Mouse (Mus musculus): ENCODE results near the gene Fam217a. TPM values are rescaled to one million over a fixed set of nuclear protein-coding genes. Genes with fewer than 3 reads are reported as not detected.
A peak's percentile ranks its signal among the peaks of the same experiment; 100 is the strongest.

Gene Fam217a
- polyA plus RNA-seq, 1 experiment from 2014 or later = 0.59 TPM

DNA sequence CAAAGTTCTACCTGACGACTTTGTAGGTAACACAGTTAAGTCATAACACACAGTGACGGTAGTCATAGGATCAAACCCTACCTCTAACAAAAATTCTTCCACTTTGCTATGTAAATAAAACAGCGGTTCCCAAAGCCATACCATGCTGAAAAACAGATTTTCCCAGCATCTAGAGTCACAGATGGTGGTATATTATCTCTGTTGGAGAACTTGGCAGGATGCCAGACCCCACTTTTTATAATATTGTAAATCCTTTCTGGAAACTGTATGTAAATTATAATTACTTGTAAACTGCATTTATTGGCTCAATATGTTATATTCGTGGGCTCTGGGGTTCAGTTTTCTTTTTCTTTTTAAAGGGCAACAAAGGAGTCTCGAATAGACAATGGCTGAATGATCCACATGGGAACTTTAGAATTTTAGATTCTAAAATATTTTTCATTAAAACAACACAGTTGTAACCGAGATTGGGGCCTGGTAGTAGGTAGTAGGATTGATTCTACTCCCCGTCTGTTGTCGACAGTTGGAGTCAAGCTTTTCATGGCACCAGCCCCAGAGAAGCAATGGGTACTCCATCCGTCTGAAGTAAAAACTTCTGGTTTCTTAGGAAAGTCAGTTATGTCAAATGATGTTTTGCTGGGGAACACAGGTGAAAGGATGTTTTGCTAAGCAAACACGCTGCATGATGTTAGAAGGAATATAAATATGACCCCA, 11.0 kb upstream of the Fam217a start:
- Histone ChIP-seq H3K36me3 (ENCODE audit: control insufficient read depth, insufficient read depth) (no peaks in the 10 kb centered on the region; the same call in 1 of the 2 replicates), H3K27ac (ENCODE audit: low read depth, low read length) (no peak overlapping the region), H3K4me2 (replicated peaks; ENCODE audit: low read depth) (no peak overlapping the region), H3K9ac (ENCODE audit: low read depth, low read length) (no peak overlapping the region), H3K27me3 (replicated peaks; ENCODE audit: control insufficient read depth, insufficient read depth, low read length) (no peaks in the 10 kb centered on the region), H3K4me1 (replicated peaks; ENCODE audit: control insufficient read depth, insufficient read depth, low read length) (no peaks in the 10 kb centered on the region), H3K9me3 (ENCODE audit: control insufficient read depth) (no peaks in the 10 kb centered on the region), H3K4me3 (ENCODE audit: low read depth, low read length) (no peak overlapping the region)
- no peak for ATAC-seq
- no peak for TF ChIP-seq CTCF (IDR thresholded peaks at IDR 0.05; ENCODE audit: low read depth)
- 64% methylated on average over 10 of the region's 10 CpGs for WGBS

DNA sequence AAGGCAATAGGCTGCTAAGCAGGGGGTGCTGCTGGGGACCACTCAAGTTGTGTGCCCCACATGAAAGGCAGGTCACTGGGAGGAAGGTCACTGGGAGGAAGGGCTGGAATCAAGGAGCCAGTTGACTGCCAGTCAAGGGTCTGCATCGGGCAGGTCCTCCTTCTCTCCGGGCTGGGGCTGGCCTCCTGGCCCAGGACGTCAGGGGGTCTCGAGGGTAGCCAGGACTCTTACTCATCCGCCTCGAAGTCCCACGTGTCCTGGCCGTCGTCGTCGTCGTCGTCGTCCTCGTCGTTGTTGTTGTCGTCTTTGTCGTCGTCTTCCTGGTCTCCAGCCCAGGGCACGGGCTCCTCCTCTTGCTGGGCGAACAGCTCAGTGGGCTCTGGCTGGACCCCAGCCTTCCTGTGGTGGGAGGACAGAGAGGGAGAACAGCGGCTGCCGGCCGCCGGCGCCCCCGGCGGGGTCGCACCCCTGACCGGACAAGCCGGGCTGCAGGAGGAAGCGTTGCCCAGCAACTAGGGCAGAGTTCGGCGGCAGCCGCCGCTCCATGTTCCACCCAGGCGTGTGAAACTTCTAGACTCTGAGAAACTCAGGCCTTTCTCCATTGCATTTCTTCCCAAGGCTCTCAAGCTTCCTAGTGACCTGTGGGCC, 7.5 kb downstream of the Fam217a start:
- Histone ChIP-seq H3K9ac (ENCODE audit: low read depth, low read length) (no peak overlapping the region), H3K9me3 (ENCODE audit: control insufficient read depth) (no peaks in the 10 kb centered on the region), H3K27ac (ENCODE audit: low read depth, low read length) (no peak overlapping the region), H3K27me3 (replicated peaks; ENCODE audit: control insufficient read depth, insufficient read depth, low read length) (no peaks in the 10 kb centered on the region), H3K4me1 (replicated peaks; ENCODE audit: control insufficient read depth, insufficient read depth, low read length) (no peaks in the 10 kb centered on the region), H3K36me3 (ENCODE audit: control insufficient read depth, insufficient read depth) (no peaks in the 10 kb centered on the region), H3K4me2 (replicated peaks; ENCODE audit: low read depth) (peak overlapping the region; percentile 62), H3K4me3 (ENCODE audit: low read depth, low read length) (peak overlapping the region; percentile 38)
- TF ChIP-seq CTCF (IDR thresholded peaks at IDR 0.05; ENCODE audit: low read depth) = no peak
- no peak for ATAC-seq
- 29% methylated on average over 37 of the region's 37 CpGs for WGBS

DNA sequence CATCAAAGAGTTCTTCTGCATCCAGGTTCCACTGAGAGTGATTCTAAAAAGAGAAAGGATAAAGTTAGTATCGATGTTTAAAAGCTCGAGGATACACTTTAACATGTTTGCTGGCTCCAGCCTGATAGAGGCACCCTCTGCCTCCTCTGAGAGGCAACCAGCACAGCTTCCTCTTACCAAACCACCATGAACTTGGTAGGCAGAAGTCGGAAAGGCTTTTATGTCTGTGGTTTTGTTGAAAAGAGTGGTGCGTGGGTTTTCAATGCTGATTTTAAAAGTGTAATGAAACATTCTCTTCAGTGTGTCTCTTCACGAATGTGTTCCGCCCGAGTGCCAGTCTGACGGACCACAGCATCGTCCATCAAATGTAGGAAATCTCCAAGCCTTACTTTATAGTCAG, 9.5 kb downstream of the Fam217a start:
- no peaks in the 10 kb centered on the region for H3K36me3 ChIP-seq (ENCODE audit: control insufficient read depth, insufficient read depth)
- no peaks in the 10 kb centered on the region for H3K9me3 ChIP-seq (ENCODE audit: control insufficient read depth)
- no peak for ATAC-seq
- H3K4me1 ChIP-seq (replicated peaks; ENCODE audit: control insufficient read depth, insufficient read depth, low read length) = no peaks in the 10 kb centered on the region
- H3K27ac ChIP-seq (ENCODE audit: low read depth, low read length) = no peak overlapping the region
- H3K27me3 ChIP-seq (replicated peaks; ENCODE audit: control insufficient read depth, insufficient read depth, low read length) = no peaks in the 10 kb centered on the region
- WGBS = 89% methylated on average over 9 of the region's 9 CpGs
- H3K9ac ChIP-seq (ENCODE audit: low read depth, low read length) = no peak overlapping the region
- H3K4me3 ChIP-seq (ENCODE audit: low read depth, low read length) = no peak overlapping the region
- H3K4me2 ChIP-seq (replicated peaks; ENCODE audit: low read depth) = no peak overlapping the region
- TF ChIP-seq CTCF (IDR thresholded peaks at IDR 0.05; ENCODE audit: low read depth) = no peak

DNA sequence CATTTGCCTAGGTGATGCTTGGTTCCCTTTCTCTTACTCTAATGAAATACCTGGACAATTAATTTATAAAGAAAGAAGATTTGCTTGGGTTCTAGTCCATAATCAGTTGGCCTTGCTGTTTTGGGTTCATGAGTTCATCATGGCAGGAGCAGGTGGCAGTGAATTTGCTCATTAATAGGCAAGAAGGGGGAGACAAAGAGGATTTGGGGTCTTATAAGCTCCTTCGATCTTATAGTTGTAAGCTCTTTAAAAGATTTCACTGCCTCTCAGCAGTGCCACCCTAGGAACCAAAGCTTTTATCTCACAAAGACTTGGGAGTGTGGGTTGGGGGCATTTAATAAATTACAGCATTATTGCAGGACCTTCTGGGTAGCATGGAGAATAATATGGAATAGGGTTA, 31.2 kb downstream of the Fam217a start:
- WGBS = 97% methylated on average over 1 of the region's 1 CpGs
- Histone ChIP-seq H3K36me3 (ENCODE audit: control insufficient read depth, insufficient read depth) (peaks cover 75% of the 10 kb centered on the region), H3K4me1 (replicated peaks; ENCODE audit: control insufficient read depth, insufficient read depth, low read length) (no peaks in the 10 kb centered on the region), H3K9ac (ENCODE audit: low read depth, low read length) (no peak overlapping the region), H3K4me2 (replicated peaks; ENCODE audit: low read depth) (no peak overlapping the region), H3K9me3 (ENCODE audit: control insufficient read depth) (no peaks in the 10 kb centered on the region), H3K4me3 (ENCODE audit: low read depth, low read length) (no peak overlapping the region), H3K27me3 (replicated peaks; ENCODE audit: control insufficient read depth, insufficient read depth, low read length) (no peaks in the 10 kb centered on the region), H3K27ac (ENCODE audit: low read depth, low read length) (no peak overlapping the region)
- TF ChIP-seq CTCF (IDR thresholded peaks at IDR 0.05; ENCODE audit: low read depth) = no peak
- ATAC-seq = no peak

DNA sequence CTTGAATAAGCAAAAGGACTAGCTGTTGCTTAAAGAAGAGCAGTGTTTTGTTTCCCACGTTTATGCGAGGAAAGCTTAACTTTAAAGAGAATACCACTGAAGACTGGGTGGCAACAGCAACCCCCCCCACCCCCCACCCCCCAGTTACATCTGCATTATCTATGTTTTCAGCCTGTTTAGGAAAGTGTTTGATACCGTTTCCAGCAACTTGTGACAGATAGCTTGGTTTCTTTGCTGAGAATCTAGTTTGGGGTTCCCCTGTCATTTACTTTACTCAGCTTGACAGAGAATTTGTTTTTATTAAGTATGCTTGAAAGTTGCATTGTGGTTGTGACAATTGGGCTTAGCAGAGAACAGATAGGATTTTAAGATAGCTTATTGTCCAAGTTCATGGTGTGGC, 47.6 kb downstream of the Fam217a start:
- Histone ChIP-seq H3K4me2 (replicated peaks; ENCODE audit: low read depth) (peak overlapping the region; percentile 71), H3K27me3 (replicated peaks; ENCODE audit: control insufficient read depth, insufficient read depth, low read length) (no peaks in the 10 kb centered on the region), H3K4me1 (replicated peaks; ENCODE audit: control insufficient read depth, insufficient read depth, low read length) (peaks cover 7% of the 10 kb centered on the region; the same call in 1 of the 2 replicates), H3K27ac (ENCODE audit: low read depth, low read length) (peak overlapping the region; percentile 98), H3K9ac (ENCODE audit: low read depth, low read length) (peak overlapping the region; percentile 98), H3K9me3 (ENCODE audit: control insufficient read depth) (no peaks in the 10 kb centered on the region), H3K4me3 (ENCODE audit: low read depth, low read length) (peak overlapping the region; percentile 96), H3K36me3 (ENCODE audit: control insufficient read depth, insufficient read depth) (no peaks in the 10 kb centered on the region; the same call in 1 of the 2 replicates)
- no peak for TF ChIP-seq CTCF (IDR thresholded peaks at IDR 0.05; ENCODE audit: low read depth)
- WGBS = 2% methylated on average over 3 of the region's 3 CpGs
- no peak for ATAC-seq

DNA sequence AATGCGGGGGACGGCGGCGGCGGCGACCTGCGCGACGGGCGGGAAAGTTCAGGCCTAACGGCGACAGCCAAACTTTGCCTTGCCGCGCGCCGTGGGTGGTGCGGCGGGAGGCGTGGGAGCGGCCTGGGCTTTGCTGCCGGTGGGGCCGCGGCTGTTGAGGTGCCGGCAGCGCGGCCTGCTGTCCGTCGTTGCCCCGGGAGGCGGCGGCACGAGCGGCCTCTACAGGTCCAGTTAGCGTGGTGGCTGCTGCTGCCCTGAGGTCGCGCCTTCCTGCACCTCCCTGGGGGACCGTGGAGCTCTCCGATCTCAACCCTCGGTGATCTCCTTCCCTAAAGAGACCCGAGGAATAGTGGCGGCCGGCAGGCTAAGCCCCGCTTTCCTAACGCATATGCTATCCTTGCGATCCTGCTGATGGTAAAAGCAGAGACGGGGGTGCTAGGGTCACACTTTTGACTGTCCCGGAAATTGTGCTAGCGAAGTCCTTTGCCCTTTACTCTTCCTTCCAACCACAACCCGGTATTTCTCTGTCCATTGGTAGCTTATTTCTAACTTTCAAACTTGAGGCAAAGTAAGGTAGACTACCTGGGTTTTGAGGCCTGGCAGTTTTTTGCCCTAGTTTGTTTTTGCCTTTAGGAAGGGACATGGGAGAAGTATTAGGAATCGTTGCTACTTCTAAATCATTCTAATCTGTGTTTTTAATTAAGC, 48.2 kb downstream of the Fam217a start:
- WGBS = under 1% methylated on average over 50 of the region's 50 CpGs
- H3K9me3 ChIP-seq (ENCODE audit: control insufficient read depth) = no peaks in the 10 kb centered on the region
- H3K4me2 ChIP-seq (replicated peaks; ENCODE audit: low read depth) = peak overlapping the region; percentile 71
- H3K36me3 ChIP-seq (ENCODE audit: control insufficient read depth, insufficient read depth) = no peaks in the 10 kb centered on the region
- TF ChIP-seq CTCF (IDR thresholded peaks at IDR 0.05; ENCODE audit: low read depth) = peak; percentile 74
- peak overlapping the region; percentile 98 for H3K9ac ChIP-seq (ENCODE audit: low read depth, low read length)
- peak overlapping the region; percentile 98 for H3K27ac ChIP-seq (ENCODE audit: low read depth, low read length)
- H3K27me3 ChIP-seq (replicated peaks; ENCODE audit: control insufficient read depth, insufficient read depth, low read length) = no peaks in the 10 kb centered on the region
- peaks cover 7% of the 10 kb centered on the region; the same call in 1 of the 2 replicates for H3K4me1 ChIP-seq (replicated peaks; ENCODE audit: control insufficient read depth, insufficient read depth, low read length)
- H3K4me3 ChIP-seq (ENCODE audit: low read depth, low read length) = peak overlapping the region; percentile 96
- peak; percentile 59 for ATAC-seq

Data from intestine, postnatal 0 days (tissue).